Mouse (Mus musculus): ENCODE data around the gene Rap2c.

DNA sequence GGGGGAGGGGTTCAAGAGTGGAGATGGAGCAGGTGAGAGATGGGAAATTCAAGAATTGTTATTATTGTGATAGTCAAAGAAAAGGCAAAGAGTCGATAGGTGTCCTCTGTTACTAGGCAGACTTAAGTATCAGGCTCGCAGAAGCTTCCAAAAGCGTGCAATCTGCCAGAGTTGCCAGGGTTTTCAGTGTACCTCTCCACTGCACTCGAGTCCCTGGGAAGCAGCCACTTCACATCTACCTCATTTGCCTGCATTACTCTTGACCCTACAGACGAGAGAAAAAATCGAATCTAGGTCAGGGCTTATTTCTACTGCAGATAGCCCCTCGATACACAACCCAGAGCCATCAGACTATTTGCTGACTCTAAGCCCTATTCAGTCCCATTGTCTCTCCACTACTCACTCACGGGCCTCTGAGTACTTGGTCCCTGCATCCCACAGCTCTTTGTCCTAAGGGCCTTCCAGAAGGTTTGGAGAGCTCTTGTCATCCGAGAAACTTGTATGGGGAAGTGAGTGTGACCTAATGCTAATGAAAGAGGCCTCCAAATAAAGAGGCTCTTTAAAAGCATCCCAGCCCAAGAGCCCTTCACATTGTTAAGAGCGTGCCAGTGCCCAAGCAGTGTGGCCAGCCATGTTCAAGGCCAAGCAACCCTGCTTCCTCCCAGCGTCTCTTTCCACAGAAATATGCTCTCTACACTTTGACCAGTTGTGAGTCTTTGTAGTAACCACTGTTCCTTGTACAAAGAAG lies 48.9 kb upstream of the Rap2c start:
- TF ChIP-seq CTCF (IDR thresholded peaks at IDR 0.05; ENCODE audit: low read depth) (no peak), EP300 (optimal IDR thresholded peaks at IDR 0.05) (no peak)
